Mouse (Mus musculus): Measurements from ENCODE around the gene Prg2. TPM values are rescaled to one million over a fixed set of nuclear protein-coding genes. Genes with fewer than 3 reads are reported as not detected.
A peak's percentile ranks its signal among the peaks of the same experiment; 100 is the strongest.

The Prg2 gene
- not detected in 2 replicates for polyA plus RNA-seq (2014; fragmentation: Nextera tagmentation; extraction: Ambion mirVana)

DNA sequence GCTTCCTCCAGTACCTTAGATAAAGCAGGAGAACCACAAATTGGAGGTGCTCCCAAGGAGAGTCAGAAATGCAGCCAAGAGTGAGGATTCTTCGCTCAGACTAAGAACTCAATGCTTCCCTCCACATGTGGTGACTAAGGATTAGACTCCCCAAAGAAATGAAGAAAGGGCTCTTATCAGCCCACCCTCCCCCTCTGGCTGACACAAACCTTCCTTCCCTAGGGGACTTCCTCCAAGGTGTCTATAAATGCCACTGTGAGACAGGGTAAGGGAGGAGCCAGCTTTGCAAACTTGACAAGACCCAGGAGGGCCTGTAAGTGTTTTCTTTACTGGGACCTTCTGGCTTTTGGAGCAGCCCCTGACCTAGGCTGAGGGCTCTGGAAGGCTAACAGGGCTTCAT lies at the start of gene Prg2:
Gene Prg2 (plus strand): TSS at position 274 of the 400 bp plus-strand sequence.
- no peak within 1 kb of the TSS for H3K27ac ChIP-seq
- H3K4me1 ChIP-seq (replicated peaks; ENCODE audit: control insufficient read depth, insufficient read depth, low read length), result no peaks in the 10 kb centered on the region
- no peak for ATAC-seq (ENCODE audit: low FRiP score)
- H3K4me3 ChIP-seq (replicated peaks; ENCODE audit: low read length), result no peak within 1 kb of the TSS
- no peak within 1 kb of the TSS for H3K4me2 ChIP-seq (replicated peaks)
- DNase-seq (ENCODE audit: low spot score), result no peak
- no peak within 1 kb of the TSS for H3K9ac ChIP-seq
- H3K9me3 ChIP-seq (ENCODE audit: control insufficient read depth, low read length), result no peaks in the 10 kb centered on the region
- no peaks in the 10 kb centered on the region for H3K27me3 ChIP-seq (ENCODE audit: control insufficient read depth, insufficient read depth, low read length)
- H3K36me3 ChIP-seq (replicated peaks; ENCODE audit: control insufficient read depth, insufficient read depth), result no peaks in the 10 kb centered on the region
- 57% methylated on average over 1 of the region's 1 CpGs for WGBS

DNA sequence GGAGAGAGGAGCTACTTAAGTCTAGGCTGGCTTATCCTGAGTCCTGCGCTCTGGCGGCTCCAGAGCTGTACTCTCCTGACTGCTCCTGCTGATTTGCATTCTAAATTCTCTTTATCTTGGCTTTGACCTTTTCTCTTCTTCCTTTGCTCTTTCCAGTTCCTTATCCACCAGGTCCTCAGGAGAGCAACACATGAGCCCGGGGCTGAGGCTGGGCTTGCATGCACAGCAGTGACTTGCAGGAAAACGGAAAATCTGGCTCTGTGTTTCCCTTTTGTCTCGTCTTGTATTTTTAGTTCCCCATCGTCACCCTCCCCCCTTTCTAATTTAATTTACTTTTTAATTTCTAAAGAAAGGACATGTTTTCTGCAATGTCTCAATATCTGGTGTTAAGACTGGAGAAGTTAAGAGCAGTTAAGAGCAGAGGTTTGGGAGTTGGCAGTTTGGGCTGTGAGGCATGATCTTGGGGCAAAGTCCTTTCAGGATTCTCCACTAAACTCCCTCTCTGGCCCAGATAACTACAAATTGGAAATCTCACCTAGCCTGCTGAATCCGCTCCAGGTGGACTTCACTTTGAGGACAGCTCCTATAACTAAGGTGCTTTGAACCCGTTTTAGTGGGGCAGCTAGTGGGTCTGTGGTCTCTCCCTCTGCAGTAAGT lies 46.1 kb upstream of the Prg2 start:
- no peaks in the 10 kb centered on the region for H3K9me3 ChIP-seq (ENCODE audit: control insufficient read depth, low read length)
- H3K27ac ChIP-seq, result no peak overlapping the region
- no peaks in the 10 kb centered on the region for H3K36me3 ChIP-seq (replicated peaks; ENCODE audit: control insufficient read depth, insufficient read depth)
- no peak overlapping the region for H3K9ac ChIP-seq
- DNase-seq (ENCODE audit: low spot score), result no peak
- peaks cover 8% of the 10 kb centered on the region; the same call in 1 of the 2 replicates for H3K27me3 ChIP-seq (ENCODE audit: control insufficient read depth, insufficient read depth, low read length)
- no peak overlapping the region for H3K4me3 ChIP-seq (replicated peaks; ENCODE audit: low read length)
- ATAC-seq (ENCODE audit: low FRiP score), result no peak
- H3K4me1 ChIP-seq (replicated peaks; ENCODE audit: control insufficient read depth, insufficient read depth, low read length), result no peaks in the 10 kb centered on the region
- 78% methylated on average over 8 of the region's 8 CpGs for WGBS
- H3K4me2 ChIP-seq (replicated peaks), result no peak overlapping the region

DNA sequence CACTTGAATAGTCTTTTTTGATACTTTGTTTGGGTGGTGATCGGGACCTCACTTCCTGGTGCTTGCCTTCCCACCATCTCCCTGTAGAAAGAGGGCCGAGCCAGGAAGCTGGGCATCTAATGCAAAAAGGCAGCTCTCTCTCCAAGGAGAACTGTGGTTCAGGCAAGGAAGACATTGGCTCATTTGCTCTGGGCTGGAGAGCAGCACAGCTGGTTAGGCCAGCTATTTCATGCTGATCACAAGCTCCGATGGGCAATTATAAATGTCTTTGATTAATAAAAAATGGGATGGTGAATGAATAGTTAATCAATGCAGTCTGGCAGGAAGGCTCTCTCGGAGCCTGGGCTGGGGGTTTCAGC lies 45.6 kb upstream of the Prg2 start:
- 0 out of 2 replicates have a peak, but pooled peaks have one; percentile 7 for ATAC-seq (ENCODE audit: low FRiP score)

DNA sequence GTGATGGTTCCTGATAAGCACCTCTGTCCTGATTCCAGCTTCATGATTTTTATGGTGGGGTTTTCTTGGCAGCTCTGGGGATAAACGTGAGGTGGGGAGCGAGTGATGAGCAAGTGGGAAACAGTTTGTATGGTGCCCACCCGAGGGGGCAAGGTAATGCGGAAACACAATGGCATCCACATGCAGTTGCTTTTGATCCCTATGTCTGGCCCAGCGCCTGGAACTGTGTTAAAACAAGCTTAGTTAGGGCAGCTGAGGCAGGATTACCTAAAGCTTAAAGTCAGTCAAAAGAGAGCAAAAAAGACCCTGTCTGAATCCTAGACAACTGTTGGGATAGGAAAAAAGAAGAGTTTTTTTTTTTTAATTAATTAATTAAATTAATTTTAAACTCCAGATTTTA lies 45.2 kb upstream of the Prg2 start:
- DNase-seq (ENCODE audit: low spot score), result no peak
- WGBS, result 58% methylated on average over 5 of the region's 5 CpGs

More for the DNA sequence above, 45.6 kb upstream of the Prg2 start:
- DNase-seq (ENCODE audit: low spot score), result no peak
- Histone ChIP-seq H3K27me3 (ENCODE audit: control insufficient read depth, insufficient read depth, low read length) (peaks cover 8% of the 10 kb centered on the region; the same call in 1 of the 2 replicates), H3K27ac (no peak overlapping the region), H3K9ac (no peak overlapping the region), H3K4me3 (replicated peaks; ENCODE audit: low read length) (no peak overlapping the region), H3K4me2 (replicated peaks) (no peak overlapping the region), H3K9me3 (ENCODE audit: control insufficient read depth, low read length) (no peaks in the 10 kb centered on the region), H3K4me1 (replicated peaks; ENCODE audit: control insufficient read depth, insufficient read depth, low read length) (no peaks in the 10 kb centered on the region), H3K36me3 (replicated peaks; ENCODE audit: control insufficient read depth, insufficient read depth) (no peaks in the 10 kb centered on the region)
- WGBS, result 52% methylated on average over 4 of the region's 4 CpGs

DNA sequence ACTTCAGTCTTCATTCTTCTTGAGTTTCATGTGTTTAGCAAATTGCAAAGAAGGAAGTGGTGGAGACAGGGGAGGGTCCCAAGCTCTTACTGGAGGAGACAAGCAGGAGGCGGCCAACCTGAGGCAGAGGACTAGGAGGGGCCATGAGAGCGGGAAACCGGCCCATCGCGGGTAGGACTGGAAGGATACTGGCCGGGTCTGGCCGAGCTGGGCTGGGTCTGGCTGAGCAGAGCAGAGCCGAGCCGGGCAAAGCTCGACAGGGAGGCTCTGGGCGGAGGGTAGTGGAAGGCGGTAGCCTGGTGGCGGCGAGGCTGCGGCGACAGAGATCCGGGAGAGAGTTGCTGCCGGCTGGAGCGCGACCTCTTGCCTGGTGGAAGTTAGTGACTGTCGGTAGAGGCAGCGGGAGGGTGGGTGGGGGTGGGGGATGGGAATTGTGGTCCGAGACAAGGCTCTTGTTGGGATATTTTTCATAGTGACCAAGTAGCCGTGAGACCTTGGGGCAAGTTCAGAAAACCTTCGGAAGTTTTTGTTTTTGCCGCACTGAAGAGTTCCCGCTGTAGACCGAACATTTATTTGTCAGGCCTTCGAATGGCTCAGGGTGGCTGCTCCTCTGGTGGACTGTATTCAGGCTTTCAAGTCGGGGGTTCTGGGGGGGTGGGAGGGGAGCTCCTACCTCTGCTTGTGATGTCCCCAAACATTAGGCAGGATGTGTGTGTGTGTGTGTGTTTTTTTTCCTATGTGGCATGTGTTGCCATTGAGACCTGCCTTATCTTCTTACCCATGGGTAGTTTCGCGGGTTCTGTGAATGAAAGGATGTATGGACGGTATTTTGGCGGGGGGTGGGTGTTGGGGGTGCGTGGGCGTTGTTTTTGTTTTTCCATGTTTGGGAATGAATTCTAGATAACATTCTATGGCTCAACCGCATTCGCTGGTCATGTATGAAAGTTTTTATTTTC lies 43.5 kb upstream of the Prg2 start, which contains the start of gene Slc43a3:
Gene Slc43a3 (plus strand): TSS at position 106 of the 956 bp plus-strand sequence.
- H3K4me1 ChIP-seq (replicated peaks; ENCODE audit: control insufficient read depth, insufficient read depth, low read length), result no peaks in the 10 kb centered on the region
- H3K4me2 ChIP-seq (replicated peaks), result peak within 1 kb of the TSS; percentile 50
- ATAC-seq (ENCODE audit: low FRiP score) (peak; percentile 79), DNase-seq (ENCODE audit: low spot score) (no peak)
- H3K36me3 ChIP-seq (replicated peaks; ENCODE audit: control insufficient read depth, insufficient read depth), result no peaks in the 10 kb centered on the region
- no peaks in the 10 kb centered on the region for H3K9me3 ChIP-seq (ENCODE audit: control insufficient read depth, low read length)
- H3K27me3 ChIP-seq (ENCODE audit: control insufficient read depth, insufficient read depth, low read length), result peaks cover 8% of the 10 kb centered on the region; the same call in 1 of the 2 replicates
- H3K9ac ChIP-seq, result no peak within 1 kb of the TSS
- 23% methylated on average over 37 of the region's 38 CpGs for WGBS
- H3K4me3 ChIP-seq (replicated peaks; ENCODE audit: low read length), result peak within 1 kb of the TSS; percentile 25
- no peak within 1 kb of the TSS for H3K27ac ChIP-seq

More for the DNA sequence above, 45.2 kb upstream of the Prg2 start:
- Histone ChIP-seq H3K9ac (no peak overlapping the region), H3K27me3 (ENCODE audit: control insufficient read depth, insufficient read depth, low read length) (peaks cover 8% of the 10 kb centered on the region; the same call in 1 of the 2 replicates), H3K4me3 (replicated peaks; ENCODE audit: low read length) (no peak overlapping the region), H3K4me2 (replicated peaks) (no peak overlapping the region), H3K36me3 (replicated peaks; ENCODE audit: control insufficient read depth, insufficient read depth) (no peaks in the 10 kb centered on the region), H3K4me1 (replicated peaks; ENCODE audit: control insufficient read depth, insufficient read depth, low read length) (no peaks in the 10 kb centered on the region), H3K9me3 (ENCODE audit: control insufficient read depth, low read length) (no peaks in the 10 kb centered on the region), H3K27ac (no peak overlapping the region)
- ATAC-seq (ENCODE audit: low FRiP score), result no peak

DNA sequence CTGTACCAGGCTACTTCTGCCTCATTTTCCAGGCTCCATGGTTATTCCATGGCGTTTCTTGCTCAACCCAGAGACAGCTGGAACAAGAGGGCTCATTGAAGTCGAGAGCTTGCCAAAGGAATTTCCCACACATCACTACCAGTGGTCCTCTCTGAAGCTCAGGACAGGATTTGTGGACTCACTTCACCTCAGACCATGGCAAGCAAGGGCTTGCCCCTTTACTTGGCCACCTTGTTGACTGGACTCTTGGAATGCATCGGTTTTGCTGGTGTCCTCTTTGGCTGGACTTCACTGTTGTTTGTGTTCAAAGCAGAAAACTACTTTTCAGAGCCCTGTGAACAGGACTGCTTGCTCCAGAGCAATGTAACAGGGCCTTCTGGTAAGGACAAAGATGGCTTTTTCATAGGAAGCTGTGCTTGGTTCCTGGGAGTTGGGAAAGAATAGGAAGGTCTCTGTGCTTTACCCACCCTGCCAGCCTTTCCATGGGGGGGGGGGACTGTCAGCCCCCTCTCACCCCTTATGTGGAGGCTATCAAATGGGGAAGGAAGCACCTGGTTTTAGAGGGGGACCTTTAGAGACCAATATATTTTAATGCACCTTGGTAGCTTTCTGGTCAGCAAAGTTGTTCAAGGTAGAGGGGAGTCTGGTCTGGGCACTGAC lies 42.6 kb upstream of the Prg2 start:
- Histone ChIP-seq H3K36me3 (replicated peaks; ENCODE audit: control insufficient read depth, insufficient read depth) (no peaks in the 10 kb centered on the region), H3K4me2 (replicated peaks) (peak overlapping the region; percentile 50), H3K9me3 (ENCODE audit: control insufficient read depth, low read length) (no peaks in the 10 kb centered on the region), H3K27me3 (ENCODE audit: control insufficient read depth, insufficient read depth, low read length) (peaks cover 8% of the 10 kb centered on the region; the same call in 1 of the 2 replicates), H3K9ac (no peak overlapping the region), H3K27ac (no peak overlapping the region), H3K4me1 (replicated peaks; ENCODE audit: control insufficient read depth, insufficient read depth, low read length) (no peaks in the 10 kb centered on the region), H3K4me3 (replicated peaks; ENCODE audit: low read length) (no peak overlapping the region)
- DNase-seq (ENCODE audit: low spot score) (no peak), ATAC-seq (ENCODE audit: low FRiP score) (no peak)
- WGBS, result 80% methylated on average over 3 of the region's 3 CpGs

DNA sequence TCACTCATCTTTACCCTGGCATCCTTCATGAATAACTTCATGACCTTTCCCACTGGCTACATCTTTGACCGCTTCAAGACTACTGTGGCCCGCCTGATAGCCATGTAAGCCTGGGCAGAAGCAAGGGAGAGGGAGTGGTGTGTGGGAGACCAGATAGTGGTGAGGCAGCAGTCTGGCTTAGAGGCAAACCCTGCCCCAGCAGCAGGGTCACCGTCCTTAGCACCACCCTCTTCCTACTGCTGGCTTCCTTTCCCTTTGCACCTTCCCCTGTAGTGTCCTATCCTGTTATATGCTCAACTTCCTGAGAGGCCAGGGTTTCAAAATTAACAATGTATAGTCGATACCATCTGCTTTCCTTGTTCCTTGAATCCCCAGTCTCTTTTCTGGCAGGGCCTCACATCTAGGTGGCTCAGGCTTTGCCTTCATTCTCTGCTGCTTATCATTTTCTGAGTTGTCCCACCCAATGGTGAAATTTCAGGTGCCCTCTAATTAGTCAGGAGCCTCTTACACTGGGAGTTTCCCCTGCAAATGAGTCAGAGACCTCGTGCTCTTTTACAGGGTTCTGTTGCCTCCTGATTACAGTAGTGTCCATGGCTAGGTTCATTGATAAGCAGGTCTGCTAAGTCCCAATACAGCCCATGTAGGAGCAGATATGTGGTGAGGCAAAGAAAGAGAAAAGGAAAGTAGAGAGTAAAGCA lies 41.9 kb upstream of the Prg2 start:
- Histone ChIP-seq H3K4me1 (replicated peaks; ENCODE audit: control insufficient read depth, insufficient read depth, low read length) (no peaks in the 10 kb centered on the region), H3K9ac (no peak overlapping the region), H3K27me3 (ENCODE audit: control insufficient read depth, insufficient read depth, low read length) (peaks cover 8% of the 10 kb centered on the region; the same call in 1 of the 2 replicates), H3K4me3 (replicated peaks; ENCODE audit: low read length) (no peak overlapping the region), H3K36me3 (replicated peaks; ENCODE audit: control insufficient read depth, insufficient read depth) (no peaks in the 10 kb centered on the region), H3K4me2 (replicated peaks) (peak overlapping the region; percentile 50; the same call in 1 of the 2 replicates), H3K9me3 (ENCODE audit: control insufficient read depth, low read length) (no peaks in the 10 kb centered on the region), H3K27ac (no peak overlapping the region)
- no peak for ATAC-seq (ENCODE audit: low FRiP score)
- 85% methylated on average over 5 of the region's 5 CpGs for WGBS
- DNase-seq (ENCODE audit: low spot score), result no peak

DNA sequence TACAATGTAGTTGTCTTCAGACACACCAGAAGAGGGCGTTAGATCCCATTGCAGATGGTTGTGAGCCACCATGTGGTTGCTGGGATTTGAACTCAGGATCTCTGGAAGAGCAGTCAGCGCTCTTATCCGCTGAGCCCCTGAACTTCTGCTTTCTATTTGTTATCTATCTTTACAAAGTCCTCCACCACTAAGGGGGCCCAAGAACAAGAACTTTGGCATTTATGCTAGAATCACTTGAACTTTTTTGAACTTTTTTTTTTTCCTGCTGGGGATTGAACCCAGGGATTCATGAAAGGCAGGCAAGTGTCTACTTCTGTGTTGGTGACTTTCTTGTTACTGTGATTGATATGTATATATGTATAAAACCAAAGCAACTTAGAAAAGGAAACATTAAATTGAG lies 41.0 kb upstream of the Prg2 start:
- Histone ChIP-seq H3K36me3 (replicated peaks; ENCODE audit: control insufficient read depth, insufficient read depth) (no peaks in the 10 kb centered on the region), H3K4me3 (replicated peaks; ENCODE audit: low read length) (no peak overlapping the region), H3K9me3 (ENCODE audit: control insufficient read depth, low read length) (no peaks in the 10 kb centered on the region), H3K27ac (no peak overlapping the region), H3K27me3 (ENCODE audit: control insufficient read depth, insufficient read depth, low read length) (peaks cover 8% of the 10 kb centered on the region; the same call in 1 of the 2 replicates), H3K9ac (no peak overlapping the region), H3K4me1 (replicated peaks; ENCODE audit: control insufficient read depth, insufficient read depth, low read length) (no peaks in the 10 kb centered on the region), H3K4me2 (replicated peaks) (no peak overlapping the region)
- DNase-seq (ENCODE audit: low spot score) (no peak), ATAC-seq (ENCODE audit: low FRiP score) (no peak)
- WGBS, result 86% methylated on average over 3 of the region's 3 CpGs

All from hindbrain, embryonic 14.5 days (tissue).